Mouse (Mus musculus) heart, postnatal 0 days (tissue): ENCODE results near the gene Cox10.

Experiments
- CTCF ChIP-seq: IDR thresholded peaks from 2 replicates; pipeline ENCODE4 v1.5.1; 2016; ENCODE audit warnings: antibody characterized with exemption, control low read depth, low read depth
- EP300 ChIP-seq: IDR thresholded peaks from 2 replicates; pipeline ENCODE4 v1.6.1; 2016; ENCODE audit warnings: antibody characterized with exemption, low read depth

GRCm38 (mm10) chr11:63973973-63974372, 105.3 kb downstream of the Cox10 start:
- TF ChIP-seq CTCF (no peak), EP300 (no peak)
